Comparison of ENCODE assay signal across 23 mouse cellular contexts in the genomic region with DNA sequence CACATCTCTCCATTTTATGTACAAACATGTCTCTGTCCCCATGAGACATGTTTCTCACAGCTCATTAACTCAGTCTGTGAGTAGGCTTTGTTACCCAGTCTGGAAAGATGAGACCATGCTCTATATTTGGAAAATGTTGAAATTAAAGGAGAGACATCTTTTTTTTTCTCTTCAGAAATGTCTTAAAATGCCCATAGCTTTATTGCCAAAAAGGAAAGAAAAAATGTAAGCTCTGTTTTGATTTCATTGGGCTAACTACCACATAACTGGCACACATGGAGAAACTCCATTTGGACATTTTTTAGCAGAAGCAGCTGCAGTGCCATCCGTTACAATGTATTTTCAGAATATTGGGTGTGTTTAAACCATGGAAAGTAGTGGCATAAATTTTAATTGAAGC.
DNase-seq lines count a peak whose midpoint lies in the region; ATAC-seq and TF ChIP-seq lines count a peak whose summit lies in the region.
"Had no signal": no experiment of that assay in that cellular context is flagged by ENCODE, and none has a peak within 500 bp of the region (broad histone marks: within the 10 kb centered on the region; RNA-seq: fewer than 3 reads in every experiment).

No protein-coding gene starts in this region.

- peak overlapping the region; percentile 73 for H3K27ac ChIP-seq in forebrain, postnatal 0 days (ENCODE audit: low read depth, low read length)
- H3K27ac ChIP-seq in forebrain, embryonic 14.5 days (ENCODE audit: low read depth, low read length): no peak overlapping the region
- H3K27ac ChIP-seq: embryonic facial prominence, embryonic 12.5 days; heart, embryonic 13.5 days; hindbrain, embryonic 14.5 days; limb, embryonic 13.5 days; macrophage; midbrain, embryonic 13.5 days; neural tube, embryonic 15.5 days; stomach, postnatal 0 days had no signal

- no peaks in the 10 kb centered on the region for H3K27me3 ChIP-seq in forebrain, postnatal 0 days (ENCODE audit: insufficient read depth, low read length)
- no peaks in the 10 kb centered on the region for H3K27me3 ChIP-seq in forebrain, embryonic 14.5 days (replicated peaks; ENCODE audit: control insufficient read depth, insufficient read depth, low read length)
- H3K27me3 ChIP-seq: embryonic facial prominence, embryonic 12.5 days; heart, embryonic 13.5 days; limb, embryonic 13.5 days; midbrain, embryonic 13.5 days; neural tube, embryonic 15.5 days had no signal

- H3K4me2 ChIP-seq in forebrain, postnatal 0 days (ENCODE audit: low read depth): no peak overlapping the region
- H3K4me2 ChIP-seq in forebrain, embryonic 14.5 days (ENCODE audit: low read length): no peak overlapping the region
- H3K4me2 ChIP-seq: embryonic facial prominence, embryonic 12.5 days; heart, embryonic 13.5 days; hindbrain, embryonic 14.5 days; limb, embryonic 13.5 days; liver, embryonic 11.5 days; midbrain, embryonic 13.5 days; neural tube, embryonic 15.5 days had no signal

- no peaks in the 10 kb centered on the region for H3K36me3 ChIP-seq in forebrain, postnatal 0 days (ENCODE audit: insufficient read depth)
- H3K36me3 ChIP-seq in forebrain, embryonic 14.5 days (ENCODE audit: control insufficient read depth, insufficient read depth, low read length): no peaks in the 10 kb centered on the region
- H3K36me3 ChIP-seq: embryonic facial prominence, embryonic 12.5 days; neural tube, embryonic 15.5 days had no signal

- no peak for TF ChIP-seq CTCF in forebrain, postnatal 0 days (IDR thresholded peaks at IDR 0.05; ENCODE audit: low read depth)

- 57% methylated on average over 1 of the region's 1 CpGs for WGBS in forebrain, postnatal 0 days
- 91% methylated on average over 1 of the region's 1 CpGs for WGBS in forebrain, embryonic 14.5 days

- intact Hi-C loops in left cerebral cortex, postnatal 14 days (cut with DNase I): loop anchor here (10.0 kb wide), 1 partner anchor 149 kb away; no protein-coding TSS in a partner anchor

- no peak overlapping the region for H3K9ac ChIP-seq in forebrain, postnatal 0 days
- no peak overlapping the region for H3K9ac ChIP-seq in forebrain, embryonic 14.5 days (ENCODE audit: low read length)
- H3K9ac ChIP-seq: embryonic facial prominence, embryonic 12.5 days; heart, embryonic 13.5 days; hindbrain, embryonic 14.5 days; limb, embryonic 13.5 days; midbrain, embryonic 13.5 days; neural tube, embryonic 15.5 days had no signal

- no peaks in the 10 kb centered on the region for H3K9me3 ChIP-seq in forebrain, postnatal 0 days (ENCODE audit: low read length)
- no peaks in the 10 kb centered on the region for H3K9me3 ChIP-seq in forebrain, embryonic 14.5 days (replicated peaks; ENCODE audit: control insufficient read depth, low read length)
- H3K9me3 ChIP-seq: embryonic facial prominence, embryonic 12.5 days; heart, embryonic 13.5 days; limb, embryonic 13.5 days; midbrain, embryonic 13.5 days; neural tube, embryonic 15.5 days had no signal

- peak; percentile 62 for ATAC-seq in forebrain, postnatal 0 days
- ATAC-seq in forebrain, embryonic 14.5 days: no peak
- ATAC-seq: activated CD4-positive, CD25-positive, alpha-beta regulatory T cell, adult 4 months; CD4-positive, CD25-positive, alpha-beta regulatory T cell, adult 4 months had no signal

- peak; percentile 72 for DNase-seq in forebrain, postnatal 0 days
- no peak for DNase-seq in forebrain, embryonic 14.5 days (ENCODE audit: low spot score)
- peak; percentile 43 to 67 for DNase-seq in left cerebral cortex, postnatal 14 days (ENCODE audit: low spot score in 2 of 2)
- DNase-seq in left cerebral cortex, adult 8-10 months (ENCODE audit: low spot score in 2 of 2): no peak
- peak; percentile 31 to 68 for DNase-seq in right cerebral cortex, postnatal 10 days (ENCODE audit: low spot score in 2 of 2)
- DNase-seq in right cerebral cortex, postnatal 4 days: no peak
- peak; percentile 68 for DNase-seq in telencephalon, adult 2 months (ENCODE audit: low read depth, low spot score)
- no peak for DNase-seq in adrenal gland, adult 8-10 months
- DNase-seq: embryo, embryonic 11 days; heart, postnatal 10 days; kidney, postnatal 14 days; thymus, postnatal 4 days had no signal

- no peak overlapping the region for H3K4me3 ChIP-seq in forebrain, postnatal 0 days (ENCODE audit: low read depth, low read length)
- H3K4me3 ChIP-seq in forebrain, embryonic 14.5 days (ENCODE audit: low read depth, low read length): no peak overlapping the region
- H3K4me3 ChIP-seq: embryonic facial prominence, embryonic 12.5 days; heart, embryonic 13.5 days; limb, embryonic 13.5 days; midbrain, embryonic 13.5 days; neural tube, embryonic 15.5 days had no signal

- peaks cover 7% of the 10 kb centered on the region for H3K4me1 ChIP-seq in forebrain, postnatal 0 days (ENCODE audit: insufficient read depth)
- no peaks in the 10 kb centered on the region for H3K4me1 ChIP-seq in forebrain, embryonic 14.5 days (ENCODE audit: control insufficient read depth, insufficient read depth, low read length)

Comparison
In these comparisons a context has a peak if more than half of its experiments do, and no peak if none do; other contexts are left out.
1. DNase-seq: peak in forebrain, postnatal 0 days (single experiment), left cerebral cortex, postnatal 14 days (2 of 2), right cerebral cortex, postnatal 10 days (2 of 2) and telencephalon, adult 2 months (single experiment); none in forebrain, embryonic 14.5 days (single experiment), left cerebral cortex, adult 8-10 months (0 of 2), right cerebral cortex, postnatal 4 days (single experiment) and adrenal gland, adult 8-10 months (single experiment).